Mouse (Mus musculus) ES-Bruce4 (cell line): ENCODE data around the gene Olfr1443. TPM values are rescaled to one million over a fixed set of nuclear protein-coding genes. Genes with fewer than 3 reads are reported as not detected.

Source experiments
- H3K27ac ChIP-seq: 2 replicates; pipeline ENCODE4 v1.5.1; 2012; ENCODE audit warnings: low read length, inconsistent platforms; ENCODE audit not compliant: insufficient read depth
- H3K27me3 ChIP-seq: 2 replicates; pipeline ENCODE4 v1.6.1; 2012; ENCODE audit warnings: mild to moderate bottlenecking, low read length, inconsistent platforms; ENCODE audit not compliant: control insufficient read depth, poor library complexity, insufficient read depth, severe bottlenecking
- H3K36me3 ChIP-seq: 2 replicates; pipeline ENCODE4 v1.6.1; 2012; ENCODE audit warnings: inconsistent platforms, mild to moderate bottlenecking, low read length, moderate library complexity; ENCODE audit not compliant: control insufficient read depth, poor library complexity, insufficient read depth, severe bottlenecking
- H3K4me1 ChIP-seq: one replicate; pipeline ENCODE4 v1.8.1; 2011; ENCODE audit warnings: low read length; ENCODE audit not compliant: control insufficient read depth, insufficient read depth
- H3K4me3 ChIP-seq: 2 replicates; pipeline ENCODE4 v1.5.1; 2011; ENCODE audit warnings: low read depth, mild to moderate bottlenecking, low read length
- H3K9ac ChIP-seq: 2 replicates; pipeline ENCODE4 v1.6.1; 2012; ENCODE audit warnings: low read depth, mild to moderate bottlenecking, inconsistent platforms; ENCODE audit not compliant: poor library complexity, severe bottlenecking
- H3K9me3 ChIP-seq: replicated peaks from 2 replicates; pipeline ENCODE4 v1.6.1; 2012; ENCODE audit warnings: mild to moderate bottlenecking, low read length, inconsistent platforms; ENCODE audit not compliant: control insufficient read depth, poor library complexity, insufficient read depth, severe bottlenecking
- CTCF ChIP-seq: IDR thresholded peaks from one replicate; pipeline ENCODE4 v1.8.1; 2011; ENCODE audit warnings: low read depth, low read length
- EP300 ChIP-seq: IDR thresholded peaks from 2 replicates; pipeline ENCODE4 v1.6.1; 2011; ENCODE audit warnings: low read depth, low read length; ENCODE audit not compliant: insufficient read depth
- POLR2A ChIP-seq: IDR thresholded peaks from one replicate; pipeline ENCODE4 v1.8.1; 2011; ENCODE audit warnings: low read length; ENCODE audit not compliant: insufficient read depth
- polyA plus RNA-seq: library from polyadenylated mRNA; stranded (reverse); fragments of >200 nt; gene quantifications from 2 replicates; pipeline ENCODE4 v1.2.4, GENCODE M21; 2011; ENCODE audit warnings: low read depth; ENCODE audit not compliant: missing spikeins, insufficient read depth, insufficient read length

The Olfr1443 gene
- polyA plus RNA-seq: not detected in 2 replicates

GRCm38 (mm10) chr19:12677812-12678211 is at the start of gene Olfr1443:
Gene Olfr1443, plus strand, starts transcription at chr19:12678112.
- Histone ChIP-seq H3K4me1 (no peaks in the 10 kb centered on the region), H3K4me3 (no peak within 1 kb of the TSS), H3K27ac (no peak within 1 kb of the TSS), H3K36me3 (no peaks in the 10 kb centered on the region), H3K9me3 (no peaks in the 10 kb centered on the region), H3K9ac (no peak within 1 kb of the TSS), H3K27me3 (no peaks in the 10 kb centered on the region)
- TF ChIP-seq EP300: no peak
- no peak for TF ChIP-seq CTCF
- TF ChIP-seq POLR2A: no peak

- H3K4me3 ChIP-seq: no peak within 1 kb of the TSS
- H3K27ac ChIP-seq: no peak within 1 kb of the TSS
- H3K36me3 ChIP-seq: no peaks in the 10 kb centered on the region
- TF ChIP-seq EP300 (no peak), POLR2A (no peak), CTCF (no peak)
- H3K9me3 ChIP-seq: no peaks in the 10 kb centered on the region
- no peak within 1 kb of the TSS for H3K9ac ChIP-seq
- no peaks in the 10 kb centered on the region for H3K27me3 ChIP-seq
- no peaks in the 10 kb centered on the region for H3K4me1 ChIP-seq
Observed at GRCm38 (mm10) chr19:12633176-12633575, 44.7 kb upstream of the Olfr1443 start, which contains the start of gene Glyat. Gene Glyat, plus strand, starts transcription at chr19:12633308.

- H3K4me3 ChIP-seq: no peak overlapping the region
- no peaks in the 10 kb centered on the region for H3K9me3 ChIP-seq
- TF ChIP-seq CTCF (no peak), POLR2A (no peak), EP300 (no peak)
- H3K36me3 ChIP-seq: no peaks in the 10 kb centered on the region
- no peaks in the 10 kb centered on the region for H3K27me3 ChIP-seq
- no peaks in the 10 kb centered on the region for H3K4me1 ChIP-seq
- H3K27ac ChIP-seq: no peak overlapping the region
- H3K9ac ChIP-seq: no peak overlapping the region
Observed at GRCm38 (mm10) chr19:12634259-12634658, 43.7 kb upstream of the Olfr1443 start.

- Histone ChIP-seq H3K27me3 (no peaks in the 10 kb centered on the region), H3K36me3 (no peaks in the 10 kb centered on the region), H3K9ac (no peak overlapping the region), H3K4me1 (no peaks in the 10 kb centered on the region), H3K27ac (no peak overlapping the region), H3K4me3 (no peak overlapping the region), H3K9me3 (no peaks in the 10 kb centered on the region)
- no peak for TF ChIP-seq EP300
- TF ChIP-seq CTCF: no peak
- no peak for TF ChIP-seq POLR2A
Observed at GRCm38 (mm10) chr19:12634963-12635362, 42.9 kb upstream of the Olfr1443 start.

GRCm38 (mm10) chr19:12636863-12637262 is 41.0 kb upstream of the Olfr1443 start:
- Histone ChIP-seq H3K4me1 (no peaks in the 10 kb centered on the region), H3K9ac (no peak overlapping the region), H3K36me3 (no peaks in the 10 kb centered on the region), H3K9me3 (no peaks in the 10 kb centered on the region), H3K4me3 (no peak overlapping the region), H3K27ac (no peak overlapping the region), H3K27me3 (no peaks in the 10 kb centered on the region; the same call in 1 of the 2 replicates)
- TF ChIP-seq CTCF (no peak), EP300 (no peak), POLR2A (no peak)

- Histone ChIP-seq H3K9me3 (no peaks in the 10 kb centered on the region), H3K4me3 (no peak overlapping the region), H3K36me3 (no peaks in the 10 kb centered on the region), H3K27me3 (no peaks in the 10 kb centered on the region; the same call in 1 of the 2 replicates), H3K27ac (no peak overlapping the region), H3K9ac (no peak overlapping the region), H3K4me1 (no peaks in the 10 kb centered on the region)
- TF ChIP-seq CTCF: no peak
- no peak for TF ChIP-seq EP300
- no peak for TF ChIP-seq POLR2A
Observed at GRCm38 (mm10) chr19:12638049-12638448, 39.9 kb upstream of the Olfr1443 start.
